Mouse (Mus musculus): ENCODE data around the gene Mllt11. TPM values are rescaled to one million over a fixed set of nuclear protein-coding genes. Genes with fewer than 3 reads are reported as not detected.

Gene Mllt11
- polyA plus RNA-seq, 2 experiments: 16.7 to 38.5 TPM

DNA sequence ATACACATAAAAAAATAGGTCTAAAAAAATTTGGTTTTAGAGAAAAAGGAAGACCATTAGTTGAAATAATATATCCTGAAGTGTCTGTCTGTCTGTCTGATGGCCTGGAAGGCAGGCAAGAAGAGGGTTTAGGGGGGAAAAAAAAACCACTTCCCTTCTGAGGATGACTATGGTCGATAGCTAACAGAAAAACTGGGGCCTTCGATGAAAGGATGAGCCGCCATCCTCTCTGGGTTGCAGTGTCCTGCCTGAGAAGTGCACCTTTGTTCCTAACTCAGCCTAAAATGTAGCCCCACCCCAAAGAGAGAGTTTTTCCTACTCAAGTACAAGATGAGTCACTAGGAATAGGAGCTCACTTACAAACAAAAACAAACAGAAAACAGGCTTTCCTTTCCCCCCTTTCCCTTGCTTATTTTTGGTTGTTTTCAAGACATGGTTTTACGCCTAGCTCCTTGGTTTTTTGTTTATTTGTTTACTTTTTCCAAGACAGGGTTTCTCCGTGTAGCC lies 44.5 kb upstream of the Mllt11 start:
- H3K4me3 ChIP-seq (replicated peaks; ENCODE audit: low read length): no peak overlapping the region
- no peak for ATAC-seq (ENCODE audit: low FRiP score, low read depth)
- H3K4me1 ChIP-seq (ENCODE audit: control insufficient read depth, insufficient read depth, low read length): peaks cover 4% of the 10 kb centered on the region
- no peaks in the 10 kb centered on the region for H3K27me3 ChIP-seq (ENCODE audit: control insufficient read depth, insufficient read depth, low read length)
- no peaks in the 10 kb centered on the region for H3K9me3 ChIP-seq (ENCODE audit: control insufficient read depth, low read length)
- H3K36me3 ChIP-seq (ENCODE audit: control insufficient read depth, insufficient read depth, low read length): 0 out of 2 replicates have a peak, but pooled peaks cover 4% of the 10 kb centered on the region
- no peak overlapping the region for H3K4me2 ChIP-seq (replicated peaks; ENCODE audit: low read depth, low read length, severe bottlenecking)
- WGBS: 71% methylated on average over 5 of the region's 5 CpGs
- H3K9ac ChIP-seq (ENCODE audit: low read depth, low read length, severe bottlenecking): no peak overlapping the region
- DNase-seq (ENCODE audit: low spot score): no peak
- no peak overlapping the region for H3K27ac ChIP-seq (replicated peaks; ENCODE audit: low read depth, low read length)
- TF ChIP-seq POLR2A (IDR thresholded peaks at IDR 0.05; ENCODE audit: borderline replicate concordance, extremely low read depth, insufficient read depth, insufficient read length): no peak

DNA sequence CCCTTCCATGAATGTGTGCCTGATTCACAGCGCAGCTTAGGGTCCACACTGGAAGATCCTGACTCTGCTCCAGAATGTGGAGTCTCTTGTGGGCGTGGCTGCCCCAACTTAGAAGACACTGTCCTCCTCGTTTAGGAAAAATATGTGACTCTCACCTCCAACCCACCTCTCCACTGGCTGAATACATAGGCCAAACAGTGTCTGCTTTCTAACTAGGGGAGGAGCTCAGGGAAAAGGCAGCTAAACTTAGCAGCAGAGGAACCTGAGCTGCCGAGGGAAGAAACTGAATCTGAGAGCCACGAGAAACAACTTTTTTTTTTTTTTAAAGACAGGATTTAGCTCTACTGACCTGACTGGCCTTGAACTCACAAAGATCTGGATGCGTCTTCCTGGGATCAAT lies 43.2 kb upstream of the Mllt11 start:
- DNase-seq (ENCODE audit: low spot score) (no peak), ATAC-seq (ENCODE audit: low FRiP score, low read depth) (no peak)
- TF ChIP-seq POLR2A (IDR thresholded peaks at IDR 0.05; ENCODE audit: borderline replicate concordance, extremely low read depth, insufficient read depth, insufficient read length): no peak
- no peak overlapping the region for H3K4me2 ChIP-seq (replicated peaks; ENCODE audit: low read depth, low read length, severe bottlenecking)
- no peak overlapping the region for H3K27ac ChIP-seq (replicated peaks; ENCODE audit: low read depth, low read length)
- no peaks in the 10 kb centered on the region for H3K9me3 ChIP-seq (ENCODE audit: control insufficient read depth, low read length)
- no peaks in the 10 kb centered on the region for H3K4me1 ChIP-seq (ENCODE audit: control insufficient read depth, insufficient read depth, low read length)
- H3K9ac ChIP-seq (ENCODE audit: low read depth, low read length, severe bottlenecking): no peak overlapping the region
- H3K4me3 ChIP-seq (replicated peaks; ENCODE audit: low read length): no peak overlapping the region
- H3K36me3 ChIP-seq (ENCODE audit: control insufficient read depth, insufficient read depth, low read length): 0 out of 2 replicates have a peak, but pooled peaks cover 4% of the 10 kb centered on the region
- H3K27me3 ChIP-seq (ENCODE audit: control insufficient read depth, insufficient read depth, low read length): no peaks in the 10 kb centered on the region
- WGBS: 81% methylated on average over 6 of the region's 6 CpGs

GRCm38 (mm10) chr3:95274453-95274852 lies 42.5 kb upstream of the Mllt11 start:
- H3K9me3 ChIP-seq (ENCODE audit: control insufficient read depth, low read length): no peaks in the 10 kb centered on the region
- no peaks in the 10 kb centered on the region for H3K27me3 ChIP-seq (ENCODE audit: control insufficient read depth, insufficient read depth, low read length)
- no peaks in the 10 kb centered on the region for H3K4me1 ChIP-seq (ENCODE audit: control insufficient read depth, insufficient read depth, low read length)
- no peak for ATAC-seq (ENCODE audit: low FRiP score, low read depth)
- DNase-seq (ENCODE audit: low spot score): no peak
- no peak for TF ChIP-seq POLR2A (IDR thresholded peaks at IDR 0.05; ENCODE audit: borderline replicate concordance, extremely low read depth, insufficient read depth, insufficient read length)
- no peak overlapping the region for H3K4me2 ChIP-seq (replicated peaks; ENCODE audit: low read depth, low read length, severe bottlenecking)
- no peak overlapping the region for H3K27ac ChIP-seq (replicated peaks; ENCODE audit: low read depth, low read length)
- no peak overlapping the region for H3K9ac ChIP-seq (ENCODE audit: low read depth, low read length, severe bottlenecking)
- 93% methylated on average over 4 of the region's 4 CpGs for WGBS
- H3K4me3 ChIP-seq (replicated peaks; ENCODE audit: low read length): no peak overlapping the region
- peaks cover 6% of the 10 kb centered on the region; the same call in 1 of the 2 replicates for H3K36me3 ChIP-seq (ENCODE audit: control insufficient read depth, insufficient read depth, low read length)

GRCm38 (mm10) chr3:95273471-95273870 lies 41.5 kb upstream of the Mllt11 start:
- no peaks in the 10 kb centered on the region for H3K4me1 ChIP-seq (ENCODE audit: control insufficient read depth, insufficient read depth, low read length)
- ATAC-seq (ENCODE audit: low FRiP score, low read depth) (no peak), DNase-seq (ENCODE audit: low spot score) (no peak)
- no peak overlapping the region for H3K9ac ChIP-seq (ENCODE audit: low read depth, low read length, severe bottlenecking)
- H3K36me3 ChIP-seq (ENCODE audit: control insufficient read depth, insufficient read depth, low read length): peaks cover 15% of the 10 kb centered on the region
- no peak overlapping the region for H3K27ac ChIP-seq (replicated peaks; ENCODE audit: low read depth, low read length)
- H3K27me3 ChIP-seq (ENCODE audit: control insufficient read depth, insufficient read depth, low read length): no peaks in the 10 kb centered on the region
- H3K4me2 ChIP-seq (replicated peaks; ENCODE audit: low read depth, low read length, severe bottlenecking): no peak overlapping the region
- TF ChIP-seq POLR2A (IDR thresholded peaks at IDR 0.05; ENCODE audit: borderline replicate concordance, extremely low read depth, insufficient read depth, insufficient read length): no peak
- WGBS: 95% methylated on average over 5 of the region's 5 CpGs
- no peaks in the 10 kb centered on the region for H3K9me3 ChIP-seq (ENCODE audit: control insufficient read depth, low read length)
- H3K4me3 ChIP-seq (replicated peaks; ENCODE audit: low read length): no peak overlapping the region

GRCm38 (mm10) chr3:95270766-95271364 lies 38.9 kb upstream of the Mllt11 start:
- H3K36me3 ChIP-seq (ENCODE audit: control insufficient read depth, insufficient read depth, low read length): peaks cover 35% of the 10 kb centered on the region
- no peak overlapping the region for H3K4me2 ChIP-seq (replicated peaks; ENCODE audit: low read depth, low read length, severe bottlenecking)
- H3K27me3 ChIP-seq (ENCODE audit: control insufficient read depth, insufficient read depth, low read length): no peaks in the 10 kb centered on the region
- no peak for TF ChIP-seq POLR2A (IDR thresholded peaks at IDR 0.05; ENCODE audit: borderline replicate concordance, extremely low read depth, insufficient read depth, insufficient read length)
- 88% methylated on average over 12 of the region's 12 CpGs for WGBS
- H3K27ac ChIP-seq (replicated peaks; ENCODE audit: low read depth, low read length): no peak overlapping the region
- H3K9me3 ChIP-seq (ENCODE audit: control insufficient read depth, low read length): no peaks in the 10 kb centered on the region
- ATAC-seq (ENCODE audit: low FRiP score, low read depth): no peak
- DNase-seq (ENCODE audit: low spot score): no peak
- no peak overlapping the region for H3K9ac ChIP-seq (ENCODE audit: low read depth, low read length, severe bottlenecking)
- H3K4me1 ChIP-seq (ENCODE audit: control insufficient read depth, insufficient read depth, low read length): no peaks in the 10 kb centered on the region
- H3K4me3 ChIP-seq (replicated peaks; ENCODE audit: low read length): no peak overlapping the region
